9 mouse cellular contexts compared by ENCODE assay signal in the genomic region with DNA sequence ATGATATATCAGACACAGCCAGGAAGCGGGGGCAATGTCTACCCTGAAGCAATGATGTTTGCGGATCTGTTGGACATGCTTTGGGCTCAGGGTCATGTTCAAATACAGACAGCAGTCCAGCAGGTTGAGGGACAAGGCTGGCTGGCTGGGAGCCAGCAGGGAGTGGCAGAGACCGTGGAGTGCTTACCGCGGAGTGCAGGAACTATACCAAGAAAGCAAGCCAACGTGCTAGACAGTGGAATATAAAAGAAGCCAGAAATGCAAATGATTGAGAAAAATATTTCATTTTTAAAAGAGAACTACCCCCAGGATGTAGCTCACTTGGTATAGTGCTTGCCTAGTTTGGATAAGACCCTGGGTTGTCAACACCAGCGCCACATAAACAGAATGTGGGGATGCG.
A peak's percentile ranks its signal among the peaks of the same experiment; 100 is the strongest.
DNase-seq lines count a peak whose midpoint lies in the region; ATAC-seq and TF ChIP-seq lines count a peak whose summit lies in the region.
"Had no signal": no experiment of that assay in that cellular context is flagged by ENCODE, and none has a peak within 500 bp of the region (broad histone marks: within the 10 kb centered on the region; RNA-seq: fewer than 3 reads in every experiment).

No protein-coding gene starts in this region.

- DNase-seq in forebrain, embryonic 10.5 days (ENCODE audit: extremely low spot score, low spot score): no peak
- DNase-seq in 416B (ENCODE audit: low read depth): peak; percentile 17
- peak; percentile 32 for DNase-seq in forebrain, postnatal 0 days
- DNase-seq in lung, adult 2 months: peak; percentile 34
- no peak for DNase-seq in thymus, postnatal 25 days
- DNase-seq in thymus, adult 2 months: no peak

- H3K4me3 ChIP-seq in forebrain, embryonic 15.5 days: no peak overlapping the region
- H3K4me3 ChIP-seq in forebrain, embryonic 10.5 days: no peak overlapping the region
- H3K4me3 ChIP-seq in forebrain, postnatal 0 days (ENCODE audit: low read depth, low read length): no peak overlapping the region
- H3K4me3 ChIP-seq in lung, adult 2 months (replicated peaks; ENCODE audit: extremely low read depth, low read depth, low read length): no peak overlapping the region
- no peak overlapping the region for H3K4me3 ChIP-seq in neural tube, embryonic 15.5 days (replicated peaks)
- no peak overlapping the region for H3K4me3 ChIP-seq in thymus, adult 2 months (ENCODE audit: control insufficient read depth, insufficient read depth, low read length)

- ATAC-seq in forebrain, embryonic 15.5 days (replicated peaks): peak; percentile 60
- peak; percentile 56; the same call in 1 of the 2 replicates for ATAC-seq in forebrain, postnatal 0 days
- ATAC-seq in neural tube, embryonic 15.5 days (ENCODE audit: low FRiP score): no peak

- no peak overlapping the region for H3K9ac ChIP-seq in forebrain, embryonic 15.5 days (replicated peaks)
- no peak overlapping the region for H3K9ac ChIP-seq in forebrain, postnatal 0 days
- no peak overlapping the region for H3K9ac ChIP-seq in neural tube, embryonic 15.5 days (replicated peaks)

- H3K4me1 ChIP-seq in forebrain, embryonic 15.5 days: peaks cover 13% of the 10 kb centered on the region
- peaks cover 15% of the 10 kb centered on the region for H3K4me1 ChIP-seq in forebrain, embryonic 10.5 days
- H3K4me1 ChIP-seq in forebrain, postnatal 0 days (ENCODE audit: insufficient read depth): 0 out of 2 replicates have a peak, but pooled peaks cover 6% of the 10 kb centered on the region
- H3K4me1 ChIP-seq in lung, adult 2 months (ENCODE audit: control insufficient read depth, insufficient read depth, low read length): no peaks in the 10 kb centered on the region
- H3K4me1 ChIP-seq in neural tube, embryonic 15.5 days: peaks cover 33% of the 10 kb centered on the region
- H3K4me1 ChIP-seq in thymus, adult 2 months (replicated peaks; ENCODE audit: control insufficient read depth, insufficient read depth, low read length): no peaks in the 10 kb centered on the region

- no peak for TF ChIP-seq POLR2A in lung, adult 2 months (IDR thresholded peaks at IDR 0.05; ENCODE audit: borderline replicate concordance, extremely low read depth, low read depth, low read length)
- TF ChIP-seq POLR2A in thymus, adult 2 months (IDR thresholded peaks at IDR 0.05; ENCODE audit: control insufficient read depth, extremely low read depth, insufficient read depth, low read length, poor library complexity): no peak

- H3K9me3 ChIP-seq in forebrain, embryonic 15.5 days: no peaks in the 10 kb centered on the region
- no peaks in the 10 kb centered on the region for H3K9me3 ChIP-seq in forebrain, embryonic 10.5 days
- H3K9me3 ChIP-seq in forebrain, postnatal 0 days (ENCODE audit: low read length): no peaks in the 10 kb centered on the region
- no peaks in the 10 kb centered on the region for H3K9me3 ChIP-seq in neural tube, embryonic 15.5 days (replicated peaks)

- no peaks in the 10 kb centered on the region for H3K27me3 ChIP-seq in forebrain, embryonic 15.5 days
- peaks cover 33% of the 10 kb centered on the region for H3K27me3 ChIP-seq in forebrain, embryonic 10.5 days (ENCODE audit: poor library complexity, severe bottlenecking)
- H3K27me3 ChIP-seq in forebrain, postnatal 0 days (ENCODE audit: insufficient read depth, low read length): no peaks in the 10 kb centered on the region
- no peaks in the 10 kb centered on the region for H3K27me3 ChIP-seq in neural tube, embryonic 15.5 days (replicated peaks)
- no peaks in the 10 kb centered on the region for H3K27me3 ChIP-seq in thymus, adult 2 months (ENCODE audit: control insufficient read depth, insufficient read depth, low read length)
- H3K27me3 ChIP-seq: CH12.LX had no signal

- no peak for TF ChIP-seq CTCF in forebrain, postnatal 0 days (IDR thresholded peaks at IDR 0.05; ENCODE audit: low read depth)
- TF ChIP-seq CTCF in lung, adult 2 months (IDR thresholded peaks at IDR 0.05; ENCODE audit: insufficient read depth, low read length): no peak
- no peak for TF ChIP-seq CTCF in thymus, adult 2 months (IDR thresholded peaks at IDR 0.05; ENCODE audit: borderline replicate concordance, control insufficient read depth, extremely low read depth, insufficient read depth, low read length, poor library complexity)

- 59% methylated on average over 8 of the region's 8 CpGs for WGBS in forebrain, embryonic 15.5 days
- 94% methylated on average over 8 of the region's 8 CpGs for WGBS in forebrain, embryonic 10.5 days
- WGBS in forebrain, postnatal 0 days: 54% methylated on average over 8 of the region's 8 CpGs
- WGBS in lung, adult 2 months: 46% methylated on average over 8 of the region's 8 CpGs
- 72% methylated on average over 8 of the region's 8 CpGs for WGBS in neural tube, embryonic 15.5 days
- WGBS in thymus, adult 2 months: 82% methylated on average over 8 of the region's 8 CpGs

- H3K36me3 ChIP-seq in forebrain, embryonic 15.5 days: no peaks in the 10 kb centered on the region
- no peaks in the 10 kb centered on the region for H3K36me3 ChIP-seq in forebrain, embryonic 10.5 days (replicated peaks)
- no peaks in the 10 kb centered on the region for H3K36me3 ChIP-seq in forebrain, postnatal 0 days (ENCODE audit: insufficient read depth)
- H3K36me3 ChIP-seq in neural tube, embryonic 15.5 days: no peaks in the 10 kb centered on the region
- H3K36me3 ChIP-seq in thymus, adult 2 months (ENCODE audit: control insufficient read depth, insufficient read depth, low read length): no peaks in the 10 kb centered on the region

- no peak overlapping the region for H3K27ac ChIP-seq in forebrain, embryonic 15.5 days (replicated peaks)
- H3K27ac ChIP-seq in forebrain, embryonic 10.5 days: no peak overlapping the region
- H3K27ac ChIP-seq in forebrain, postnatal 0 days (ENCODE audit: low read depth, low read length): no peak overlapping the region
- no peak overlapping the region for H3K27ac ChIP-seq in neural tube, embryonic 15.5 days (replicated peaks)
- H3K27ac ChIP-seq in thymus, adult 2 months (ENCODE audit: control insufficient read depth, insufficient read depth, low read length): no peak overlapping the region

- H3K4me2 ChIP-seq in forebrain, embryonic 15.5 days (replicated peaks): no peak overlapping the region
- H3K4me2 ChIP-seq in forebrain, postnatal 0 days (ENCODE audit: low read depth): no peak overlapping the region
- no peak overlapping the region for H3K4me2 ChIP-seq in neural tube, embryonic 15.5 days

Comparison
In these comparisons a context has a peak if more than half of its experiments do, and no peak if none do; other contexts are left out.
1. DNase-seq: peak in 416B (single experiment), forebrain, postnatal 0 days (single experiment) and lung, adult 2 months (single experiment); none in forebrain, embryonic 10.5 days (single experiment), thymus, postnatal 25 days (single experiment) and thymus, adult 2 months (single experiment).